Mouse (Mus musculus): ENCODE measurements around the gene Fh1.

The Fh1 gene

GRCm38 (mm10) chr1:175619814-175620431 is 5.5 kb downstream of the Fh1 start, which contains the start of gene Kmo:
Gene Kmo, plus strand, starts transcription at chr1:175620381.
- DNase-seq (ENCODE audit: low read depth): no peak

- no peak for DNase-seq (ENCODE audit: low read depth)
Measured at GRCm38 (mm10) chr1:175614992-175615391, 10.4 kb downstream of the Fh1 start.

GRCm38 (mm10) chr1:175608708-175609107 is 16.7 kb downstream of the Fh1 start:
- no peak for DNase-seq (ENCODE audit: low read depth)

GRCm38 (mm10) chr1:175607838-175608585 is 17.4 kb downstream of the Fh1 start:
- DNase-seq (ENCODE audit: low read depth): no peak

- DNase-seq (ENCODE audit: low read depth): no peak
Measured at GRCm38 (mm10) chr1:175607308-175607707, 18.1 kb downstream of the Fh1 start.

- no peak for DNase-seq (ENCODE audit: low read depth)
Measured at GRCm38 (mm10) chr1:175603390-175603789, 22.0 kb downstream of the Fh1 start.

- no peak for DNase-seq (ENCODE audit: low read depth)
Measured at GRCm38 (mm10) chr1:175602231-175602630, 23.2 kb downstream of the Fh1 start.

GRCm38 (mm10) chr1:175592832-175593231 is 32.6 kb downstream of the Fh1 start:
- no peak for DNase-seq (ENCODE audit: low read depth)

- no peak for DNase-seq (ENCODE audit: low read depth)
Measured at GRCm38 (mm10) chr1:175586656-175587055, 38.8 kb downstream of the Fh1 start.

- no peak for DNase-seq (ENCODE audit: low read depth)
Measured at GRCm38 (mm10) chr1:175585267-175585666, 40.2 kb downstream of the Fh1 start.

- no peak for DNase-seq (ENCODE audit: low read depth)
Measured at GRCm38 (mm10) chr1:175582799-175583198, 42.6 kb downstream of the Fh1 start.

GRCm38 (mm10) chr1:175580346-175580745 is 45.1 kb downstream of the Fh1 start:
- DNase-seq (ENCODE audit: low read depth): no peak

GRCm38 (mm10) chr1:175579598-175580235 is 45.7 kb downstream of the Fh1 start:
- DNase-seq (ENCODE audit: low read depth): no peak

- DNase-seq (ENCODE audit: low read depth): no peak
Measured at GRCm38 (mm10) chr1:175578425-175579096, 46.9 kb downstream of the Fh1 start.

- no peak for DNase-seq (ENCODE audit: low read depth)
Measured at GRCm38 (mm10) chr1:175574129-175574528, 51.3 kb downstream of the Fh1 start.

GRCm38 (mm10) chr1:175565579-175566103 is 59.8 kb downstream of the Fh1 start:
- DNase-seq (ENCODE audit: low read depth): no peak

GRCm38 (mm10) chr1:175564321-175564720 is 61.1 kb downstream of the Fh1 start:
- DNase-seq (ENCODE audit: low read depth): no peak

- DNase-seq (ENCODE audit: low read depth): no peak
Measured at GRCm38 (mm10) chr1:175562379-175562778, 63.1 kb downstream of the Fh1 start.

GRCm38 (mm10) chr1:175561806-175562205 is 63.6 kb downstream of the Fh1 start:
- no peak for DNase-seq (ENCODE audit: low read depth)

GRCm38 (mm10) chr1:175554641-175555040 is 70.8 kb downstream of the Fh1 start:
- no peak for DNase-seq (ENCODE audit: low read depth)

GRCm38 (mm10) chr1:175552474-175552873 is 73.0 kb downstream of the Fh1 start:
- no peak for DNase-seq (ENCODE audit: low read depth)

GRCm38 (mm10) chr1:175550586-175550985 is 74.8 kb downstream of the Fh1 start:
- no peak for DNase-seq (ENCODE audit: low read depth)

Data from fibroblast of lung, adult 2 months (primary cell).